Mouse (Mus musculus): ENCODE results near the gene D7Ertd443e. TPM values are rescaled to one million over a fixed set of nuclear protein-coding genes. Genes with fewer than 3 reads are reported as not detected.

Gene D7Ertd443e
- polyA plus RNA-seq (2012; fragmentation: generic; extraction: Trizol): under 1 TPM; 0.01 to 0.02 TPM

DNA sequence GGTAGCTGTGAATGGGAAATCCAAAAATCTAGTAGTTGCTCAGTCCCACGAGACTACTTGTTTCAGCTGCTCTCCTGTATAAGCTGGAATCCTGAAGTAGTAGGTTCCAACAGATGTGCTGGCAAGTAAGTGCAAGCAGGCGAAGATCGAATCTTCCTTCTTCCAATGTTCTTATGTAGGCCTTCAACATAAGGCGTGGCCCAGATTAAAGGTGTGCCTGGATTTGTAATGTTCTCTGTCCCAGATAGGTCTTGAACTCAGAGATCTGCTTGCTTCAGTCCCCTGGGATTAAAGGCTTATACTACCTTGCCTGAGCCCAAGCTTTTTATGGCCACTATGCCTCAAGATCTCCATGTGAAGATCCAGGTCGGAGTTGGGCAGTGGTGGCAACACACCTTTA is at the start of gene D7Ertd443e:
TSS of gene D7Ertd443e (minus strand) at position 101 of the 400 bp plus-strand sequence.

GRCm38 (mm10) chr7:134231378-134232346 is 153.8 kb downstream of the D7Ertd443e start, which contains the start of gene Adam12:
TSS of gene Adam12 (minus strand) at chr7:134232146.

Other genes starting within 250 kb of the D7Ertd443e start
- 1 to 10 TPM; 1.9 to 3.5 TPM for gene Adam12, start 153.5 kb downstream of the D7Ertd443e start, polyA plus RNA-seq (2012; fragmentation: generic; extraction: Trizol)